Comparison of ENCODE assay signal across 14 mouse cellular contexts in genomic region chr10:40275991-40276390, GRCm38 (mm10). TPM values are rescaled to one million over a fixed set of nuclear protein-coding genes. Genes with fewer than 3 reads are reported as not detected.
A peak's percentile ranks its signal among the peaks of the same experiment; 100 is the strongest.
DNase-seq lines count a peak whose midpoint lies in the region; ATAC-seq and TF ChIP-seq lines count a peak whose summit lies in the region.
"Had no signal": no experiment of that assay in that cellular context is flagged by ENCODE, and none has a peak within 500 bp of the region (broad histone marks: within the 10 kb centered on the region; RNA-seq: fewer than 3 reads in every experiment).

No protein-coding gene starts in this region.

- 0% methylated on average over 7 of the region's 7 CpGs for WGBS in macrophage (ENCODE audit: missing documents)
- WGBS in midbrain, embryonic 11.5 days: 86% methylated on average over 7 of the region's 7 CpGs

- no peak for TF ChIP-seq CTCF in testis, adult 2 months (IDR thresholded peaks at IDR 0.05; ENCODE audit: control insufficient read depth, insufficient read depth, insufficient replicate concordance, low read depth, low read length)

- no peaks in the 10 kb centered on the region for H3K79me2 ChIP-seq in macrophage (ENCODE audit: inconsistent target)

- H3K4me2 ChIP-seq in midbrain, embryonic 11.5 days: no peak overlapping the region
- H3K4me2 ChIP-seq: embryonic facial prominence, embryonic 13.5 days had no signal

- ATAC-seq in erythroblast, adult 5-6 weeks (replicated peaks; ENCODE audit: low FRiP score, poor library complexity, severe bottlenecking): peak; percentile 38; the same call in 1 of the 2 replicates
- no peak for ATAC-seq in midbrain, embryonic 11.5 days (ENCODE audit: low FRiP score)
- ATAC-seq: forebrain, embryonic 14.5 days; inflammation-experienced regulatory T-cells, adult 6 months had no signal

- H3K4me3 ChIP-seq in testis, adult 2 months (ENCODE audit: control insufficient read depth, low read depth, low read length): no peak overlapping the region
- H3K4me3 ChIP-seq in macrophage (ENCODE audit: inconsistent target): no peak overlapping the region; the same call in 1 of the 2 replicates
- H3K4me3 ChIP-seq in midbrain, embryonic 11.5 days (ENCODE audit: low read depth, low read length): no peak overlapping the region
- H3K4me3 ChIP-seq: embryonic facial prominence, embryonic 13.5 days had no signal

- H3K9ac ChIP-seq in midbrain, embryonic 11.5 days (ENCODE audit: low read length): no peak overlapping the region
- H3K9ac ChIP-seq: embryonic facial prominence, embryonic 13.5 days had no signal

- no peak for DNase-seq in testis, postnatal 14 days (ENCODE audit: low spot score)
- no peak for DNase-seq in midbrain, embryonic 11.5 days (ENCODE audit: low spot score, missing footprints)
- no peak for DNase-seq in right cerebral cortex, postnatal 25 days
- no peak for DNase-seq in embryo, embryonic 10.5 days (ENCODE audit: low spot score)
- DNase-seq: cerebellum, postnatal 14 days; gastrocnemius, postnatal 36 days; heart, postnatal 14 days; spleen, adult 18-20 months had no signal

- no peak for TF ChIP-seq POLR2A in testis, adult 2 months (IDR thresholded peaks at IDR 0.05; ENCODE audit: control insufficient read depth, low read depth, low read length)

- H3K9me3 ChIP-seq in midbrain, embryonic 11.5 days (ENCODE audit: control insufficient read depth, low read length): no peaks in the 10 kb centered on the region
- H3K9me3 ChIP-seq: embryonic facial prominence, embryonic 13.5 days had no signal

- peak overlapping the region; percentile 15; the same call in 1 of the 2 replicates for H3K27ac ChIP-seq in testis, adult 2 months (ENCODE audit: control insufficient read depth, insufficient read depth, low read depth, low read length)
- H3K27ac ChIP-seq in macrophage: peak overlapping the region; percentile 43
- no peak overlapping the region for H3K27ac ChIP-seq in midbrain, embryonic 11.5 days (ENCODE audit: low read depth, low read length)
- H3K27ac ChIP-seq: embryonic facial prominence, embryonic 13.5 days had no signal

- H3K4me1 ChIP-seq in testis, adult 2 months (ENCODE audit: control insufficient read depth, insufficient read depth, low read length): no peaks in the 10 kb centered on the region
- H3K4me1 ChIP-seq in midbrain, embryonic 11.5 days (ENCODE audit: control insufficient read depth, insufficient read depth, low read length): no peaks in the 10 kb centered on the region
- H3K4me1 ChIP-seq: embryonic facial prominence, embryonic 13.5 days had no signal

- no peaks in the 10 kb centered on the region for H3K27me3 ChIP-seq in testis, adult 2 months (ENCODE audit: control insufficient read depth, insufficient read depth, low read length)
- no peaks in the 10 kb centered on the region for H3K27me3 ChIP-seq in midbrain, embryonic 11.5 days (ENCODE audit: control insufficient read depth, insufficient read depth, low read length)
- H3K27me3 ChIP-seq: embryonic facial prominence, embryonic 13.5 days had no signal

- H3K36me3 ChIP-seq in testis, adult 2 months (ENCODE audit: control insufficient read depth, insufficient read depth, low read length): no peaks in the 10 kb centered on the region
- H3K36me3 ChIP-seq in macrophage (ENCODE audit: inconsistent target): no peaks in the 10 kb centered on the region
- no peaks in the 10 kb centered on the region for H3K36me3 ChIP-seq in midbrain, embryonic 11.5 days (ENCODE audit: control insufficient read depth, insufficient read depth, low read length)
- H3K36me3 ChIP-seq: embryonic facial prominence, embryonic 13.5 days had no signal

RNA-seq across cellular contexts. Expression of gene Gtf3c6, which starts 18.1 kb away (rescaled TPM):
- polyA plus RNA-seq in testis, adult 2 months (2012; rRNA removed): 3.4 and 5.1 TPM in 2 replicates
- 14.4 and 28.6 TPM in 2 replicates for total RNA-seq in erythroblast, adult 5-6 weeks (2015; ENCODE audit: low replicate concordance)
- total RNA-seq in erythroblast, adult 5-6 weeks (2017; ENCODE audit: low replicate concordance): 16.7 and 28.5 TPM in 2 replicates
- total RNA-seq in macrophage (2018; cell fraction: chromatin; rRNA removed): 10 to 100 TPM in 12 of 26 experiments, 1 to 10 TPM in 14; 2.0 to 22.6 (median 8.2) TPM
- 10 to 100 TPM; 18.4 to 41.7 (median 31.5) TPM for total RNA-seq in macrophage (2018; cell fraction: cytosol; rRNA removed)
- 10 to 100 TPM in 14 of 26 experiments, 1 to 10 TPM in 12; 3.2 to 31.0 (median 10.3) TPM for total RNA-seq in macrophage (2018; cell fraction: nucleus; rRNA removed)
- polyA plus RNA-seq in macrophage (2018): 30.1 to 131 TPM (median 49.8 TPM) in 3 replicates
- 133 and 139 TPM in 2 replicates for polyA plus RNA-seq in midbrain, embryonic 11.5 days (2014; fragmentation: Nextera tagmentation; extraction: Ambion mirVana)

RNA-seq across cellular contexts. Expression of gene Amd1, which starts 26.0 kb away (rescaled TPM):
- polyA plus RNA-seq in testis, adult 2 months (2012; rRNA removed): 17.9 and 18.8 TPM in 2 replicates
- total RNA-seq in erythroblast, adult 5-6 weeks (2015; ENCODE audit: low replicate concordance): 49.9 and 70.3 TPM in 2 replicates
- 60.2 and 63.1 TPM in 2 replicates for total RNA-seq in erythroblast, adult 5-6 weeks (2017; ENCODE audit: low replicate concordance)
- 10 to 100 TPM in 21 of 26 experiments, 1 to 10 TPM in 5; 7.0 to 52.8 (median 22.2) TPM for total RNA-seq in macrophage (2018; cell fraction: chromatin; rRNA removed)
- total RNA-seq in macrophage (2018; cell fraction: cytosol; rRNA removed): 10 to 100 TPM; 27.3 to 55.4 (median 42.0) TPM
- 10 to 100 TPM; 14.4 to 59.7 (median 29.2) TPM for total RNA-seq in macrophage (2018; cell fraction: nucleus; rRNA removed)
- polyA plus RNA-seq in macrophage (2018): 35.2 to 73.4 TPM (median 38.5 TPM) in 3 replicates
- polyA plus RNA-seq in midbrain, embryonic 11.5 days (2014; fragmentation: Nextera tagmentation; extraction: Ambion mirVana): 104 and 115 TPM in 2 replicates

RNA-seq across cellular contexts. Expression of gene Rpf2, which starts 29.2 kb away (rescaled TPM):
- polyA plus RNA-seq in testis, adult 2 months (2012; rRNA removed): 14.6 and 15.8 TPM in 2 replicates
- total RNA-seq in erythroblast, adult 5-6 weeks (2015; ENCODE audit: low replicate concordance): 24.6 and 26.8 TPM in 2 replicates
- 24.8 and 31.6 TPM in 2 replicates for total RNA-seq in erythroblast, adult 5-6 weeks (2017; ENCODE audit: low replicate concordance)
- 10 to 100 TPM in 7 of 26 experiments, 1 to 10 TPM in 19; 2.2 to 14.4 (median 7.6) TPM for total RNA-seq in macrophage (2018; cell fraction: chromatin; rRNA removed)
- total RNA-seq in macrophage (2018; cell fraction: cytosol; rRNA removed): 10 to 100 TPM in 25 of 26 experiments, 1 to 10 TPM in 1; 8.5 to 30.6 (median 23.3) TPM
- 10 to 100 TPM in 8 of 26 experiments, 1 to 10 TPM in 18; 2.6 to 19.8 (median 7.4) TPM for total RNA-seq in macrophage (2018; cell fraction: nucleus; rRNA removed)
- 15.7 to 56.1 TPM (median 40.4 TPM) in 3 replicates for polyA plus RNA-seq in macrophage (2018)
- 87.2 and 94.7 TPM in 2 replicates for polyA plus RNA-seq in midbrain, embryonic 11.5 days (2014; fragmentation: Nextera tagmentation; extraction: Ambion mirVana)
